Mouse (Mus musculus) gastrocnemius, adult 2 months (tissue): ENCODE data around the gene Dnm3. TPM values are rescaled to one million over a fixed set of nuclear protein-coding genes. Genes with fewer than 3 reads are reported as not detected.

Source experiments
- DNase-seq: peaks from one replicate; pipeline ENCODE4 v3.0.0; 2022
- H3K27ac ChIP-seq: fragments of 200-600 bp; 2 replicates; pipeline ENCODE4 v1.8.1; 2022; ENCODE audit warnings: mild to moderate bottlenecking
- H3K4me3 ChIP-seq: fragments of 200-600 bp; 2 replicates; pipeline ENCODE4 v1.8.1; 2022; ENCODE audit warnings: mild to moderate bottlenecking, moderate library complexity
- CTCF ChIP-seq: fragments of 200-600 bp; IDR thresholded peaks from 2 replicates; pipeline ENCODE4 v1.8.1; 2022; ENCODE audit warnings: antibody characterized with exemption, mild to moderate bottlenecking, moderate library complexity
- intact Hi-C: fragments of 180-260 bp; cut with DNase I; formaldehyde crosslinking; loops from one replicate; pipeline ENCODE4 v1.15.1; 2025
- total RNA-seq, 2 experiments: library from RNA; stranded (reverse); gene quantifications; 2 replicates each; pipeline ENCODE4 v1.2.3; 2021

The Dnm3 gene
- total RNA-seq, 2 experiments from 2014 or later, result 6.5 to 8.7 TPM

DNA sequence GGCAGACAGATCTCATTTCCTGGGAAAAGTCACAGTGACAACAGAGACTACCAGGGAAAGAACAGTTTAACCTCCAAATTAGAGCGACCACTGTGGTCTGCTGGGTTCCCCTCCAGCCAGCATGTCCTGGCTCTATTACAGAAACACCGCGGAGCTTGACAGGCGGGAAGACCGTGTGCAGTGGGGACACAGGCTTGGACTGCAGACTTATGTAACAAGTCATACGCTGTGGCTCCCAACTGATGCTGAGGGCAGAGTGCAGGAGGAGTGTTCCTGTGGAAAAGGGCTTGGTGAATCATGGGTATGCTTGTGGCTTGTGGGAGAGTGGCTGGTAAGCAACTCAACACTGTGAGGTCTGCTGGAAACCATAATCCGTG is 368.4 kb downstream of the Dnm3 start:
- Histone ChIP-seq H3K4me3 (peak overlapping the region; percentile 8; the same call in 1 of the 2 replicates), H3K27ac (no peak overlapping the region)
- DNase-seq, result no peak
- no peak for TF ChIP-seq CTCF
- intact Hi-C loops, result no loop called here

DNA sequence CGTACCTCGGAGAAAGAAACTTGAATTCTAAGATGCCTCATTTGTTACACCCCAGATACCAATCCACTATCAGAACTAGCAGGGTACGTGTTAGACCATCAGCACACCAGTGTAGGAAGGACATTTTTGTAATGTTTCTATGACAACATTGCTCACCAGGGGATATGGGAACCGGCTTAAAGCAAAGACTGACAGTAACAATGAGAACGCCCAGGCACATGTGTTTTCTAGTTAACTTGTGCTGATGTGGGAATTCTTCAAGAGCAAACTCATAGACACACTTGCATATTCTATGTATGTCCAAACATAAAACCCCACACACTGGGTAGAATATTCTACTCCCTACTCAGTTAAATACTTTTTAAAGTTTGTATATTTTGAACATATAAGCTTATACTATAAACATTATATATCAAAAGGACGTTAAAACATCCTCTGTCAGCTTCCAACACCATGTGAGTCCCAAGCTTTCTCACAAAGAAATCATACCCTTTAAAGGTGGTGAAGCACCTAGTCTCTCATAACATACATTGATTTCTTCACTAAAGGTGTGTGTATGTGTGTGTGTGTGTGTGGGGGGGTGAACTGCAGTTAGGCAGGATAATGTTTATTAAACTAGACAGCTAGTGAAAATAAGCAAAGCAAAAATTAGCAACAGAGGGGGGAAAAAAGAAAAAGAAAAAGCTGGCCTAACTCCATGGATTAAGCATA is 369.0 kb downstream of the Dnm3 start:
- intact Hi-C loops, result no loop called here
- TF ChIP-seq CTCF, result no peak
- DNase-seq, result no peak
- Histone ChIP-seq H3K4me3 (no peak overlapping the region), H3K27ac (no peak overlapping the region)

DNA sequence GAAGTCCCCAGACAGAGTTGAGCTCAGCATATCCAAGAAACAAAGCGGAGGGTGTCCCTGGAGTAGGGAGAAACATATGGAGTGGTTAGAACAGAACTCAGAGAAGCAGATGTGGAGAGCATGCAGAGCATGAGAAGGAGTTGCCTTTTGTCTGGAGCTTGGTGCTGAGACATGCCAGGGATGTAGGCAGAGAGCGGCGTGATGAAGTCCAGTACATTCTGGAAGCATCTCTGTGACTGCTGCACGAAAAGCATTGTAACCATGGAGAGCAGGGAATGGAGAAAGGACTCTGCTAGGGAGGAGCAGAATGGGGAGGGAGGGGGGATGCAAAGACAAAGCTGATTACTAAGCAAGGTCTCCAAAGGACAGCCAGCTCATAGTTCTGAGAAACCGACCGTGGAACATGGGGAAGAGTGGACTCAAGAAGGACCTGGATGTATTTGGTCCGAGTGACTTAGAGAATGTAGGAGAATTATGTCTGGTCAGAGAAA is 369.6 kb downstream of the Dnm3 start:
- no peak for TF ChIP-seq CTCF
- Histone ChIP-seq H3K27ac (no peak overlapping the region), H3K4me3 (no peak overlapping the region)
- intact Hi-C loops, result no loop called here
- DNase-seq, result no peak

DNA sequence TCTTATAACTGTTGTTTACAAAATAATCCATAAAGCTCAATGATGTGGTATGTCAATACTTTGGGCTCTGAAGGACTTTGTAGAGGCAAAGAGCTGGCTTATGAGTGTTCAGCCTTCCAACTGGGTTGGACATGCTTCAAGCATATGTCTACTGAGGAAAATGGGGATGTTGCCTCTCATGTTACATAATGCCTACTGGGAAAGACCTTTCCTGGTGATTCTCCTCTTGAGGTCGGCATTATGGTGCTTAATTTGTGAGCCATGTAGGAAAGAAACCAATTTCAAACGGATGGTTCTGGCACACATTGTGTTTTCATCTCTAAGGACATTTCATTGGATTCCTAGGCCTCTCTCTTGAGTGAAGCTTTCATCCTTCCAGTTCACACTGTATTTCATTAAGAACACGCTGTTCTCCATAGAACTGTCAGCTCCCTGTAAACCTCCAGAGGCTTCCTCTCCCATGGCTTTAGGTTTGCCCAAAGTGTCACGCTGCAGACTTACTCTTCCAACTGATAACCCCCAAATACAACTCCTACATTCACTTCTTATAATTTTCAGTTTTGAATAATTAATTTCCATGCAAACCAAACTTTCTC is 370.7 kb downstream of the Dnm3 start:
- intact Hi-C loops, result no loop called here
- DNase-seq, result no peak
- Histone ChIP-seq H3K27ac (no peak overlapping the region), H3K4me3 (no peak overlapping the region)
- no peak for TF ChIP-seq CTCF

DNA sequence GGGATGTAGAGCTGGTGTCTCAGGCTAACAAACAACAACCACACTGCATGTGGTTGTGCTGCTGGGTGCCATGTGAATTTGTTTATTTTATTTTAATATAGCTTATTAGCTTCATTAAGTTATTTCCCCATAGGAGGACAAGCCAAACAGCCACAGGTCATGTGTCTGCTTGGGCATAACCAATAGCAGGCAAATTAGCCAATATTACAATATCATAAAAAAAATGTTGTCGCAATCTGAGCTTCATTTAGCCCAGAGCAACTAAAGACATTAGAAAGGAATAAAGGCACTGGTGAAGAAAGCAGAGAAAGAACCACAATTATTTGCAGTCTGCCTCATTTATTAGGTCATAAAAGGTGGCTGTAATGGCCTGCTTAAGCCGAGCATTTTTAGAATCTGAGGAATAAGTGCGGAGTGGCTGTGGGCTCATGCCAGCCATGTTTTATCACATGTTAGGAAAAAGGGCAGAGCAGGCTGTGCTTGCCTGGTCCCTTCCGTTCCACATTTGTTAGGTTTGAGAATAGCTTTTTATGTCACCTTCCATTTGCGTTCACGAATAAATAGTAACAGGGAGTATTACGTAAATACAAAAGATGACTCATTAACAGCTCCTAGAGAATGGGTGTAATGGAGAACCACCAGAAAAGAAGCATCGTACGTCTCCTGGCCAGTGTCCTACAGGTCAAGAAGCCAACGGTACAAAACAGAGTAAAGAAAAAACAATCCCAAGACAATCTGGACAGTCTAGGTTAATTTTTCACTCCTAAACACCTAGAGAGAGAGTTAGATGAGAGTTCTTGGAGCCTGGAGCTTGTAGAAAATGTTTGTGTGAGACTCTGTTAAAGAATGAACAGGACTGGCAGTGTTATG is 376.6 kb downstream of the Dnm3 start:
- no peak for DNase-seq
- no peak for TF ChIP-seq CTCF
- H3K27ac ChIP-seq, result peak overlapping the region; percentile 46
- no peak overlapping the region for H3K4me3 ChIP-seq
- intact Hi-C loops, result no loop called here

DNA sequence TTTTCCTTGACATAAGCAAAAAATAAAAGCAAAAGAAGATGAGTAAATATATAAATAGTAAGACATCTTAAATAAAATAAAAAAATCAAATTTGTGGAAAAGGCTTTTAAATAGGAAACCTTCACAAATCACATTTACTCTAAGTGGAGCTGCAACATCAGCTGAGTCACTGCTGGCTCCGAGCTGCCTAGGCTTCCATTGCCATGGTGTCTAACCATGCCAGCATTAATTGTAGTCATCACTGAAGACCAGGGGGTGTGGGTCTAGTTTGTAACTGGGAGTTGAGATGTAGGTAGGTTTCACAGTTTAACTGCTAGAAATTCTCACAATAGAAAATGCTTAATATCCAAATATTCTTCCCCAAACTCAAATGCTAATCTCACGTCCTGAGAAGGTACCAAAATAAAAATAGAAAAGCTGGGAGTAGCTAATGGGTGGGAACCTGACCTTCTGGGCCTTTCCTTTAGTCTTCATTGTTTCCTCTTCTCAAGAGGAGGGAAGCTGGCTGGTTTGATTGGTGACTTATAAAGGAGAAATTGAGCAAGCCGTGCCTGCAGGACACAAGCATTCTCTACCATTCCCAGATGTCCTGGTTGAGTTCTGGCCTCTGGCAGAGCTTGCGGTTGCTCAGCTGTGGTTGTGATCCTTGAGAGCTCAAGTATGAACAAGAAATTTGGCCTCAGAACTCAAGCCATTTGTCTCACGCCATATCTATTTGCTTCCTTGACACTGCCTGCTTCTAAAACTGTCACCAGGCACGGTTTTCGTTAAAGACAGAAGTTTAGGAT is 377.6 kb downstream of the Dnm3 start:
- intact Hi-C loops, result no loop called here
- peak overlapping the region; percentile 46 for H3K27ac ChIP-seq
- H3K4me3 ChIP-seq, result no peak overlapping the region
- DNase-seq, result peak; percentile 38
- no peak for TF ChIP-seq CTCF

DNA sequence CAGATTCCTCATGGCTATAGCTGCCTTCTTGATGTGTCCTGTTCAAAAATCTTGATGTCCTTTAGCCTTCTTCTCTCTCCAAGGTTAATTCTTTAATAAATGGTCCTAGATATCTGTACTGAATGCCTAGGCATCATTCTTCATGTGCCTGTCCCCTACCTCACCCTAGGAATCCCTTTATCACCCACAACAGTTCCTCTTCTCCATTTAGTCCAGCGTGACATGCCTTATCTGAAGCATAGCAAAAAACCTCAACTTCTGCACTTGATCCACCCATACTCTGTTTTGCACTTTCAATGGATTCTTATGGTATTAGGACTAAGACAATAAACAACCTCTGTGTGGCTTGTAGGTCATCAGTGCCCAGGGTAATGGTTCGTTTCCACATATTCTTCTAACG is 378.6 kb downstream of the Dnm3 start:
- Histone ChIP-seq H3K27ac (no peak overlapping the region), H3K4me3 (no peak overlapping the region)
- intact Hi-C loops, result no loop called here
- DNase-seq, result no peak
- TF ChIP-seq CTCF, result no peak

DNA sequence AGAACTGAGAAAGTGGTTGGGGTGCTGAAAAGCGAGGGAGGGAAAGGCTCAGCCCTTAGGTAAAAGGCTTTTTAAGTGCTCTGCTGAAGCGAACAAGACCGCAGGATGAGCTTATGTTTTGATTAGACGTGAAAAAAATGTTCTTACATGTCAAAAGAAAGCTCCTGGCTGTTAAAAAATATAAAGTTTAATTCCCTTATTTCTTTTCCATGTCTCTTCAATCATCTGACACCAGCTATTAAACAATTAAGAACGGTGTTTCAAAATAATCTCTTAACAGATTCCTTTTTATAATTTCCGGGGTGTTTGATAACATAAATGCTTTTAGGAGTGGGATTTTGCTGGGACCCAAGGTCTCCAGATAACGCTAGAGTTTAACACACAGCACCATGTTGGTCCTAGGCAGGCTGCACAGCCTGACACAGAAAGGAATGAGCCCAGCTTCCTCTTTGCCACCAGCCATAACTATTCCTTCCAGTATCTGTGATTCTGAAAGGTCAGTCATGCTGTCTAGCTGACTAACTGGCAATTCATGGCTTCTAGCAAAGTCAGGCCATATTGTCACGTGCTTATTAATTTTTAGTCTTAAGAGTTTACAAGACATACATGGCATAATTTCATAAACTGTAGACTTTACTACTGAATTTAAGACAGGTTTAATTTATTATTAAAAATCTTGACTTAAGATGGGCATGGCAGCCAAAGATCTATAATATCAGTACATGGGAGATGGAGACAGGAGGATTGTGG is 383.1 kb downstream of the Dnm3 start:
- Histone ChIP-seq H3K27ac (peak overlapping the region; percentile 71), H3K4me3 (no peak overlapping the region)
- intact Hi-C loops, result no loop called here
- TF ChIP-seq CTCF, result no peak
- no peak for DNase-seq

DNA sequence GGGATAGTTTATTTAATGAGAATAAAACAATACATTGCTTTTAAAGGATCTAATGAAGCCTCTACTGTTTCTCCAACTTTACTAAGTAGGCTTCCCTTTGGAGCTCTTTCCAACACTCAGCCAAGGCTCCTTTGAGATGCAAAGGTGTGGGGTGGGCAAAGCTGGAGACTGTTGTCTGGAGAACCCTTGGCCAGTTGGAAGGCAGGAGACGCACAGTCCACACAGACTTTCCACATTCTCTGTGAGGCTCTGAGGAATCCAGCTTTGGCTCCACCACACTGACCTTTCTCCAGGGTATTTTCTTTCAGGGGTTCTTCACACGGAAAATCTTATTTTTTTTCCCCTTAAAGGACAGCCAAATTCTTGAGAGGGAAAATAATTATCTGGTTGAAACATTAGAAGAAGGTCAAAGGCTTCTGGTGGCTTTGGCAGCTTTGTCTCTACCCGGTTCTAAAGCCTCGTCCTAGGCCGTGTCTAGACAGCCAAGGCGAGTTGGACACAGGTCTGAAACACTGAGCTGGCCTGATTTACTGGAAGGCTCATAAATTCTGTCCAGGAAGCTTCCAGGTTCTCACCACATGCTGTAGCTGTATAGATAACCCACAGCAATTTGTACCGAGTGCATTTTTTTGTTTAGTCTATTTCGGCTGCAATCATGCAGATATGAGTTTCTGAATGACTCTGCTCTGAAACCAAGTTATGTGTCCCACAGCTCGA is 383.9 kb downstream of the Dnm3 start:
- intact Hi-C loops, result no loop called here
- peak overlapping the region; percentile 71 for H3K27ac ChIP-seq
- DNase-seq, result peak; percentile 55
- TF ChIP-seq CTCF, result no peak
- no peak overlapping the region for H3K4me3 ChIP-seq

DNA sequence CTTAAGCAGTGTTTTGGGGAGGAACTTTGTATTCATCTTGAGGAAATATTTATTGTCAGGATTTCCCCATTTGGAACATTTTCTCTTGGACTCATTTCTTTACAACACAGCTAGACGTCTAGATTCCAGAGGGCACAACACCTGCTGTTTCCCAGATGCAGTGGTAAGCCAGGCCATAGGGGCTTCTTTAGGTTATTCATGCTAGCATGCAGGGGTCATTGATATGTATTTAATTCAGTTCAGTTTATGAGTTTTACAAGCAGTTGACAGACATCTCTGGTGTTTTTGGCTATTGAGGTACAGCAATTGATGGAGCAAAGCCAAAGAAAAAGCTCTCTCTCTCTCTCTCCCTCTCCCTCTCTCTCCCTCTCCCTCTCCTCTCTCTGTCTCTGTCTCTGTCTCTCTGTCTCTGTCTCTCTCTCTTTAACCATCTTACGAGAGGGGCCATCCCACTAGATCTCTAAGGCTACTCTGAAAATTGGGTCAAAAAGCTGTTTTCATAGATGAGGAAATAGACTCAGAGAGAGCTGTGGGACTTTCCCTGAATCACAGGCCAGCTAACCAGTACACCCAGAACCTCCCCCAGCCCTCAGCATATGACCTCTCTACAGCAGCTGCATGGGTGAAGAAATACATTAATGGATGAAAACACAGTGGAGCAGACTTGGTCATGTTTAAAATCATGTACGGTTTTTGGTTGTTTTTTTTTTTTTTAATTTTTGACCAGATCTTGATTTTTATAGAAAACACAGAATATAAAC is 384.8 kb downstream of the Dnm3 start:
- peak; percentile 39 for DNase-seq
- intact Hi-C loops, result no loop called here
- H3K27ac ChIP-seq, result peak overlapping the region; percentile 71

DNA sequence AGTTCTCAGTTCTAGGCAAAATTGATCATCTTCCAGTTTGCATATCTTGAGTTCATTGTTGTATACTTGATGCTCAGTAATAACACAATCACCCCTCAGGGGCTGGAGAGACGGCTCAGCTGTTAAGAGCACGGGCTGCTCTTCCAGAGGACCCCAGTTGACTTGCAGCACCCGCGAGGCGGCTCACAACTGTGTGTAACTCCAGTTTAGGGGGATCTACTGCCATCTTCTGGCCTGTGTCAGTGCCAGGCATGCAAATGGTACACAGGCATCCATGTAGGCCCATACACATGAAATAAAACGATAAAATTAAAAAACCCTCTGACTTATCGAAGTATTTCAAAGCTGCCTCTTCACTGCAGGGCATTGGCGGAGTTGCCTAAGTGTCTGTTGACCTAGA is 385.4 kb downstream of the Dnm3 start:
- DNase-seq, result no peak
- intact Hi-C loops, result no loop called here
- Histone ChIP-seq H3K4me3 (no peak overlapping the region), H3K27ac (no peak overlapping the region)
- no peak for TF ChIP-seq CTCF

More for the DNA sequence above, 384.8 kb downstream of the Dnm3 start:
- no peak for TF ChIP-seq CTCF
- no peak overlapping the region for H3K4me3 ChIP-seq
